Mouse (Mus musculus): ENCODE results near the gene Shisa8. TPM values are rescaled to one million over a fixed set of nuclear protein-coding genes. Genes with fewer than 3 reads are reported as not detected.

The Shisa8 gene
- total RNA-seq, 2 experiments from 2014 or later: not detected

Small RNA genes within 50 kb of the gene (microRNA-seq; reads per million reads assigned to microRNA genes)
- gene Mir33 (ENCODE audit: borderline replicate concordance in 2 of 2): 8.2 to 9.6 reads per million in 2 experiments

Other genes with a start within 250 kb of the Shisa8 start
- gene 1700029P11Rik, start 232.3 kb downstream of the Shisa8 start, total RNA-seq (2021): not detected
- gene Xrcc6, start 225.0 kb downstream of the Shisa8 start, total RNA-seq (2021): 10 to 100 TPM; 20.8 to 24.9 TPM
- 10 to 100 TPM; 19.0 to 25.7 TPM for gene Desi1, start 179.0 kb downstream of the Shisa8 start, total RNA-seq (2021)
- 10 to 100 TPM; 44.6 to 48.5 TPM for gene Snu13, start 165.2 kb downstream of the Shisa8 start, total RNA-seq (2021)
- not detected for gene 4930407I10Rik, start 153.7 kb downstream of the Shisa8 start, total RNA-seq (2021)
- under 1 TPM; 0.08 to 0.24 TPM for gene Mei1, start 142.8 kb downstream of the Shisa8 start, total RNA-seq (2021)
- gene Ccdc134, start 84.9 kb downstream of the Shisa8 start, total RNA-seq (2021): 10 to 100 TPM in 1 of 2 experiments, 1 to 10 TPM in 1; 8.0 to 16.5 TPM
- 10 to 100 TPM; 12.1 to 14.1 TPM for gene Srebf2, start 65.6 kb downstream of the Shisa8 start, total RNA-seq (2021)
- not detected for gene Tnfrsf13c, start 11.6 kb upstream of the Shisa8 start, total RNA-seq (2021)
- gene Cenpm, start 31.9 kb upstream of the Shisa8 start, total RNA-seq (2021): under 1 TPM in 1 of 2 experiments, not detected in 1; 0.75 TPM
- not detected for gene 1500009C09Rik, start 39.6 kb upstream of the Shisa8 start, total RNA-seq (2021)
- under 1 TPM; 0.54 to 1.00 TPM for gene Sept3, start 62.1 kb upstream of the Shisa8 start, total RNA-seq (2021)
- not detected for gene Wbp2nl, start 86.1 kb upstream of the Shisa8 start, total RNA-seq (2021)
- 10 to 100 TPM; 13.1 to 15.0 TPM for gene Naga, start 126.1 kb upstream of the Shisa8 start, total RNA-seq (2021)
- gene Pheta2, start 126.1 kb upstream of the Shisa8 start, total RNA-seq (2021): under 1 TPM; 0.87 to 0.96 TPM
- gene Smdt1, start 126.1 kb upstream of the Shisa8 start, total RNA-seq (2021): 100 to 1,000 TPM; 126 to 130 TPM
- gene Ndufa6, start 141.5 kb upstream of the Shisa8 start, total RNA-seq (2021): 100 to 1,000 TPM; 489 to 502 TPM
- gene Cyp2d22, start 167.4 kb upstream of the Shisa8 start, total RNA-seq (2021): 10 to 100 TPM; 11.7 to 13.3 TPM
- under 1 TPM in 1 of 2 experiments, not detected in 1; 0.27 TPM for gene Cyp2d11, start 181.2 kb upstream of the Shisa8 start, total RNA-seq (2021)
- not detected for gene Cyp2d10, start 194.4 kb upstream of the Shisa8 start, total RNA-seq (2021)
- gene Cyp2d9, start 220.6 kb upstream of the Shisa8 start, total RNA-seq (2021): not detected